Mouse (Mus musculus) MEL (cell line): ENCODE data around the gene Stac2. TPM values are rescaled to one million over a fixed set of nuclear protein-coding genes. Genes with fewer than 3 reads are reported as not detected.

Experiments used
- DNase-seq: peaks from one replicate; pipeline ENCODE4 v3.0.0; 2011; ENCODE audit warnings: low read depth, low spot score
- H3K27ac ChIP-seq: 2 replicates; pipeline ENCODE4 v1.5.1; 2012; ENCODE audit warnings: low read depth, mild to moderate bottlenecking, control low read depth, low read length, moderate library complexity; ENCODE audit not compliant: control insufficient read depth
- H3K27me3 ChIP-seq, 2 experiments: fragments of 150-350 bp in 1 of 2; sonication (generic) in 1 of 2; 2 replicates each; pipeline ENCODE4 v1.6.1; 2012; ENCODE audit warnings: low read length in 2 of 2, mild to moderate bottlenecking in 2 of 2, improper control_type of control experiment in 1 of 2, moderate library complexity in 1 of 2; ENCODE audit not compliant: insufficient read depth in 2 of 2, control insufficient read depth in 1 of 2
- H3K36me3 ChIP-seq, 2 experiments: 2 replicates each; pipeline ENCODE4 v1.6.1; 2012 to 2014; ENCODE audit warnings: low read length in 2 of 2, improper control_type of control experiment in 1 of 2, inconsistent platforms in 1 of 2, mild to moderate bottlenecking in 1 of 2; ENCODE audit not compliant: insufficient read depth in 2 of 2, control insufficient read depth in 1 of 2
- H3K4me1 ChIP-seq, 2 experiments: fragments of 150-350 bp in 1 of 2; sonication (generic) in 1 of 2; 2 replicates each; pipeline ENCODE4 v1.6.1; 2012; ENCODE audit warnings: low read length in 2 of 2, improper control_type of control experiment in 1 of 2, mild to moderate bottlenecking in 1 of 2; ENCODE audit not compliant: insufficient read depth in 2 of 2, control insufficient read depth in 1 of 2
- H3K4me3 ChIP-seq, 2 experiments: fragments of 150-350 bp in 1 of 2; sonication (generic) in 1 of 2; 2 replicates each; pipeline ENCODE4 v1.5.1; 2012; ENCODE audit warnings: low read depth in 2 of 2, low read length in 2 of 2, mild to moderate bottlenecking in 2 of 2, moderate library complexity in 2 of 2, control low read depth in 1 of 2, improper control_type of control experiment in 1 of 2; ENCODE audit not compliant: control insufficient read depth in 1 of 2, insufficient read depth in 1 of 2
- H3K79me2 ChIP-seq: 2 replicates; pipeline ENCODE4 v1.6.1; 2012; ENCODE audit warnings: mild to moderate bottlenecking, low read length, moderate library complexity; ENCODE audit not compliant: control insufficient read depth, poor library complexity, insufficient read depth
- H3K9ac ChIP-seq: 2 replicates; pipeline ENCODE4 v1.6.1; 2012; ENCODE audit warnings: low read depth, mild to moderate bottlenecking, control low read depth, low read length, moderate library complexity; ENCODE audit not compliant: control insufficient read depth, poor library complexity, severe bottlenecking
- H3K9me3 ChIP-seq: fragments of 150-350 bp; sonication (generic); replicated peaks from 2 replicates; pipeline ENCODE4 v1.6.1; 2012; ENCODE audit warnings: mild to moderate bottlenecking, low read length, improper control_type of control experiment, moderate library complexity; ENCODE audit not compliant: insufficient read depth
- BHLHE40 ChIP-seq: IDR thresholded peaks from 2 replicates; pipeline ENCODE4 v1.6.1; 2012; ENCODE audit warnings: low read depth, mild to moderate bottlenecking, inconsistent platforms, low read length, improper control_type of control experiment, borderline replicate concordance
- CHD1 ChIP-seq: IDR thresholded peaks from 2 replicates; pipeline ENCODE4 v1.6.1; 2012; ENCODE audit warnings: low read depth, mild to moderate bottlenecking, inconsistent platforms, low read length, improper control_type of control experiment
- CHD2 ChIP-seq: IDR thresholded peaks from 2 replicates; pipeline ENCODE4 v1.6.1; 2011; ENCODE audit warnings: low read length, improper control_type of control experiment
- CTCF ChIP-seq, 3 experiments: IDR thresholded peaks in 2 of 3; conservative IDR thresholded peaks in 1 of 3; 2 replicates each; pipeline ENCODE4 v1.5.1; 2011 to 2012; ENCODE audit warnings: low read length in 3 of 3, low read depth in 2 of 3, mild to moderate bottlenecking in 2 of 3, improper control_type of control experiment in 1 of 3, inconsistent platforms in 1 of 3, mixed read lengths in 1 of 3, moderate library complexity in 1 of 3; ENCODE audit not compliant: control insufficient read depth in 1 of 3, insufficient read depth in 1 of 3, poor library complexity in 1 of 3, severe bottlenecking in 1 of 3
- E2F4 ChIP-seq: IDR thresholded peaks from 2 replicates; pipeline ENCODE4 v1.6.1; 2011; ENCODE audit warnings: low read depth, low read length, improper control_type of control experiment, borderline replicate concordance
- EP300 ChIP-seq, 2 experiments: IDR thresholded peaks; 2 replicates each; pipeline ENCODE4 v1.6.1; 2011; ENCODE audit warnings: improper control_type of control experiment in 2 of 2, low read length in 2 of 2, low read depth in 1 of 2, mild to moderate bottlenecking in 1 of 2
- ETS1 ChIP-seq: IDR thresholded peaks from 2 replicates; pipeline ENCODE4 v1.6.1; 2012; ENCODE audit warnings: low read depth, mild to moderate bottlenecking, inconsistent platforms, low read length, improper control_type of control experiment, moderate library complexity
- GATA1 ChIP-seq: IDR thresholded peaks from 2 replicates; pipeline ENCODE4 v1.6.1; 2011; ENCODE audit warnings: low read depth, low read length, improper control_type of control experiment
- MAFK ChIP-seq: IDR thresholded peaks from 2 replicates; pipeline ENCODE4 v1.6.1; 2011; ENCODE audit warnings: low read depth, mild to moderate bottlenecking, low read length, improper control_type of control experiment, borderline replicate concordance
- MAZ ChIP-seq: IDR thresholded peaks from 2 replicates; pipeline ENCODE4 v1.6.1; 2012; ENCODE audit warnings: low read depth, mild to moderate bottlenecking, inconsistent platforms, low read length, improper control_type of control experiment
- MXI1 ChIP-seq: IDR thresholded peaks from 2 replicates; pipeline ENCODE4 v1.6.1; 2011; ENCODE audit warnings: mild to moderate bottlenecking, low read depth, low read length, improper control_type of control experiment
- NELFE ChIP-seq: IDR thresholded peaks from 2 replicates; pipeline ENCODE4 v1.6.1; 2011; ENCODE audit warnings: low read depth, low read length, improper control_type of control experiment
- POLR2A ChIP-seq, 2 experiments: IDR thresholded peaks; 2 replicates each; pipeline ENCODE4 v1.6.1; 2011 to 2012; ENCODE audit warnings: low read length in 2 of 2, mild to moderate bottlenecking in 2 of 2, control low read depth in 1 of 2, improper control_type of control experiment in 1 of 2, low read depth in 1 of 2, moderate library complexity in 1 of 2; ENCODE audit not compliant: control insufficient read depth in 1 of 2, insufficient read depth in 1 of 2, poor library complexity in 1 of 2
- POLR2AphosphoS2 ChIP-seq: IDR thresholded peaks from 2 replicates; pipeline ENCODE4 v1.6.1; 2011; ENCODE audit warnings: low read length, improper control_type of control experiment
- SMC3 ChIP-seq: IDR thresholded peaks from 2 replicates; pipeline ENCODE4 v1.6.1; 2011; ENCODE audit warnings: low read depth, low read length, improper control_type of control experiment
- TAL1 ChIP-seq: IDR thresholded peaks from 2 replicates; pipeline ENCODE4 v1.6.1; 2012; ENCODE audit warnings: mild to moderate bottlenecking, inconsistent platforms, low read length, moderate library complexity, mixed read lengths
- USF1 ChIP-seq: IDR thresholded peaks from 2 replicates; pipeline ENCODE4 v1.6.1; 2014; ENCODE audit warnings: low read depth, mild to moderate bottlenecking, inconsistent platforms, low read length, improper control_type of control experiment, moderate library complexity
- USF2 ChIP-seq, 2 experiments: IDR thresholded peaks; 2 replicates each; pipeline ENCODE4 v1.6.1; 2011 to 2012; ENCODE audit warnings: improper control_type of control experiment in 2 of 2, low read length in 2 of 2, borderline replicate concordance in 1 of 2, inconsistent platforms in 1 of 2, low read depth in 1 of 2, mild to moderate bottlenecking in 1 of 2; ENCODE audit not compliant: insufficient read depth in 1 of 2
- ZC3H11A ChIP-seq: IDR thresholded peaks from 2 replicates; pipeline ENCODE4 v1.6.1; 2012; ENCODE audit warnings: low read depth, mild to moderate bottlenecking, inconsistent platforms, low read length, improper control_type of control experiment
- ZKSCAN1 ChIP-seq: IDR thresholded peaks from 2 replicates; pipeline ENCODE4 v1.6.1; 2012; ENCODE audit warnings: low read depth, mild to moderate bottlenecking, inconsistent platforms, low read length, improper control_type of control experiment, moderate library complexity
- ZNF384 ChIP-seq: IDR thresholded peaks from 2 replicates; pipeline ENCODE4 v1.6.1; 2012; ENCODE audit warnings: low read depth, mild to moderate bottlenecking, inconsistent platforms, low read length, improper control_type of control experiment
- polyA plus RNA-seq, 2 experiments: library from polyadenylated mRNA; stranded (reverse) in 1 of 2; unstranded in 1 of 2; fragments of >175 nt in 1 of 2; fragments of >200 nt in 1 of 2; gene quantifications; 2 replicates each; pipeline versions ENCODE4 v1.2.1 to v1.2.4; 2012; ENCODE audit warnings: low replicate concordance in 2 of 2, low read depth in 1 of 2; ENCODE audit not compliant: insufficient read length in 2 of 2, insufficient read depth in 1 of 2, missing spikeins in 1 of 2
- total RNA-seq: library from RNA; depleted of rRNA; stranded (reverse); fragments of 300-350 nt; gene quantifications from 2 replicates; pipeline ENCODE4 v1.2.3, GENCODE M21; 2012

Stac2 gene
- total and polyA plus RNA-seq, 3 experiments, result 0.04 TPM; not detected in 2

DNA sequence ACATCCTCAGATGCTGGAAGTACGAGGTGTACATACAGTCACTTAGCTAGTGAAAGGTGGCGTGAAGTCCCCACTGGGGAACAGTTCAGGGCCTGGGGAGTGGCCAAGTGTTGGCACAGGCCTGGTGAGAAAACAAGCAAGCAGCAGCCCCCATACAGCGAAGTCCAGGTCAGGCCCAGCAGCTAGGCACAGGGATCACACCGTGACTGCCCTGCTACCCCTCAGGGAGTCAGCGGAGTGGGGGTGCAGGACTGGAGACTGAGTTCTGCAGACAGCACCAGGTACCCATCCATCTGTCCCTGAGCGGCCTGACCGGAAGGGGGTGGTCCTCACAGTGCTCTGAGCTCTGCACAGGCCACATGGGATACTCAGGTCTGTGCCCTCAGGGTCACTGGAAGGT lies 29.5 kb upstream of the Stac2 start:
- no peak for TF ChIP-seq CTCF (IDR thresholded peaks at IDR 0.05 in 2 of 3, conservative IDR thresholded peaks at IDR 0.05 in 1 of 3; ENCODE audit: control insufficient read depth in 1 of 3, insufficient read depth in 1 of 3, low read depth in 2 of 3, low read length in 3 of 3, poor library complexity in 1 of 3, severe bottlenecking in 1 of 3)
- no peak for TF ChIP-seq ETS1
- no peak for TF ChIP-seq TAL1
- no peaks in the 10 kb centered on the region for H3K9me3 ChIP-seq
- peaks cover 0 to 11% of the 10 kb centered on the region in 2 experiments; a peak in 2 of 4 replicates for H3K36me3 ChIP-seq
- H3K27ac ChIP-seq, result no peak overlapping the region
- no peak for DNase-seq
- H3K9ac ChIP-seq, result no peak overlapping the region
- no peaks in the 10 kb centered on the region for H3K79me2 ChIP-seq
- no peak overlapping the region for H3K4me3 ChIP-seq
- peaks cover 2 to 10% of the 10 kb centered on the region in 2 experiments; a peak in 2 of 4 replicates for H3K4me1 ChIP-seq
- H3K27me3 ChIP-seq, result no peaks in the 10 kb centered on the region

- no peaks in the 10 kb centered on the region for H3K79me2 ChIP-seq
- H3K9ac ChIP-seq, result no peak overlapping the region
- H3K4me3 ChIP-seq, result no peak overlapping the region
- no peak overlapping the region for H3K27ac ChIP-seq
- H3K4me1 ChIP-seq, result peaks cover 2 to 17% of the 10 kb centered on the region in 2 experiments; a peak in 2 of 4 replicates
- no peak for DNase-seq
- no peaks in the 10 kb centered on the region for H3K27me3 ChIP-seq
- H3K36me3 ChIP-seq, result peaks cover 0 to 11% of the 10 kb centered on the region in 2 experiments; a peak in 2 of 4 replicates
- TF ChIP-seq POLR2A (IDR thresholded peaks at IDR 0.05; ENCODE audit: control insufficient read depth in 1 of 2, insufficient read depth in 1 of 2, low read depth in 1 of 2, low read length in 2 of 2, poor library complexity in 1 of 2), result no peak
- no peak for TF ChIP-seq MXI1
- no peak for TF ChIP-seq GATA1
- no peak for TF ChIP-seq CHD2
- TF ChIP-seq MAFK, result no peak
- no peak for TF ChIP-seq ZC3H11A
- no peak for TF ChIP-seq ZNF384
- H3K9me3 ChIP-seq, result no peaks in the 10 kb centered on the region
Observed at GRCm38 (mm10) chr11:98080450-98080849, 27.2 kb upstream of the Stac2 start.

DNA sequence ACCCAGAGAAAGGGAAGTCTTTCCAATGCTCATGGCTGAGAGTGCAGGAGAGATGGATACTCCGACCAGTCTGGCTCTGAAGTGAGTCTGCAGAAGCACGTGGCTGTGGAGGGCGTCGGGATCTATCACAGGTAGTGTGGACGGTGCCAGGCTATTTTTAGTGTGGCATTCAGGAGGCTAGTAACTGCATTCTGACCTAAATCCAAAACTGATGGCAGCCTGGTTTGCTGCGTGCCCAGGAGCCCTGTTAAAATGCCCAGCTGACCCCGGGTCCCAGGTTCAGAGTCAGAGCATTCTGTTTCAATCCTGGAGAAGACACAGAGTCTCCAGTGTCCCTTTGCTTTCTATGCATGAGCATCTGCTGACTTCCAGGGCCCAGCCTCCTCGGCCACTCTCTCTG lies 23.8 kb upstream of the Stac2 start:
- no peaks in the 10 kb centered on the region for H3K79me2 ChIP-seq
- H3K36me3 ChIP-seq, result peaks cover 0 to 11% of the 10 kb centered on the region in 2 experiments; a peak in 2 of 4 replicates
- peaks cover 2 to 17% of the 10 kb centered on the region in 2 experiments; a peak in 2 of 4 replicates for H3K4me1 ChIP-seq
- H3K9me3 ChIP-seq, result no peaks in the 10 kb centered on the region
- no peak overlapping the region for H3K27ac ChIP-seq
- no peak for DNase-seq
- no peak overlapping the region for H3K4me3 ChIP-seq
- TF ChIP-seq MXI1 (no peak), EP300 (IDR thresholded peaks at IDR 0.05; ENCODE audit: low read depth in 1 of 2, low read length in 2 of 2) (no peak), GATA1 (no peak), ZKSCAN1 (no peak), BHLHE40 (no peak), POLR2AphosphoS2 (no peak), USF1 (no peak), MAZ (no peak), ZNF384 (no peak), ETS1 (no peak), SMC3 (no peak), NELFE (no peak), USF2 (IDR thresholded peaks at IDR 0.05; ENCODE audit: borderline replicate concordance in 1 of 2, insufficient read depth in 1 of 2, low read depth in 1 of 2, low read length in 2 of 2) (no peak), E2F4 (no peak), CHD1 (no peak)
- H3K27me3 ChIP-seq, result no peaks in the 10 kb centered on the region
- H3K9ac ChIP-seq, result no peak overlapping the region
